Mouse (Mus musculus): ENCODE data around the gene Sbno2.

Gene Sbno2

GRCm38 (mm10) chr10:80123932-80124562 lies 18.7 kb upstream of the Sbno2 start:
- DNase-seq (ENCODE audit: low read depth): no peak

- no peak for DNase-seq (ENCODE audit: low read depth)
Measured at GRCm38 (mm10) chr10:80121639-80122038, 16.3 kb upstream of the Sbno2 start.

GRCm38 (mm10) chr10:80120146-80120545 lies 14.8 kb upstream of the Sbno2 start:
- no peak for DNase-seq (ENCODE audit: low read depth)

GRCm38 (mm10) chr10:80118552-80118951 lies 13.2 kb upstream of the Sbno2 start:
- no peak for DNase-seq (ENCODE audit: low read depth)

- DNase-seq (ENCODE audit: low read depth): no peak
Measured at GRCm38 (mm10) chr10:80117736-80118135, 12.4 kb upstream of the Sbno2 start.

- no peak for DNase-seq (ENCODE audit: low read depth)
Measured at GRCm38 (mm10) chr10:80116927-80117691, 11.7 kb upstream of the Sbno2 start.

GRCm38 (mm10) chr10:80116563-80116926 lies 11.2 kb upstream of the Sbno2 start:
- DNase-seq (ENCODE audit: low read depth): no peak

GRCm38 (mm10) chr10:80115944-80116335 lies 10.6 kb upstream of the Sbno2 start:
- no peak for DNase-seq (ENCODE audit: low read depth)

- peak; percentile 100 for DNase-seq (ENCODE audit: low read depth)
Measured at GRCm38 (mm10) chr10:80115290-80115943, 10.0 kb upstream of the Sbno2 start, which contains the start of gene Stk11. Stk11 (plus strand) TSS chr10:80115803.

GRCm38 (mm10) chr10:80114341-80115284 lies 9.2 kb upstream of the Sbno2 start:
- peak; percentile 92 for DNase-seq (ENCODE audit: low read depth)

GRCm38 (mm10) chr10:80107678-80108077 lies 2.3 kb upstream of the Sbno2 start:
- no peak for DNase-seq (ENCODE audit: low read depth)

- DNase-seq (ENCODE audit: low read depth): no peak
Measured at GRCm38 (mm10) chr10:80105926-80106325, 555 bp upstream of the Sbno2 start.

- DNase-seq (ENCODE audit: low read depth): no peak
Measured at GRCm38 (mm10) chr10:80104181-80104580, 1.2 kb downstream of the Sbno2 start.

- no peak for DNase-seq (ENCODE audit: low read depth)
Measured at GRCm38 (mm10) chr10:80103032-80103431, 2.3 kb downstream of the Sbno2 start.

GRCm38 (mm10) chr10:80102216-80102915 lies 3.0 kb downstream of the Sbno2 start:
- peak; percentile 73 for DNase-seq (ENCODE audit: low read depth)

- DNase-seq (ENCODE audit: low read depth): no peak
Measured at GRCm38 (mm10) chr10:80100982-80101381, 4.4 kb downstream of the Sbno2 start.

GRCm38 (mm10) chr10:80098630-80099029 lies 6.7 kb downstream of the Sbno2 start:
- DNase-seq (ENCODE audit: low read depth): no peak

- DNase-seq (ENCODE audit: low read depth): no peak
Measured at GRCm38 (mm10) chr10:80097275-80097674, 8.1 kb downstream of the Sbno2 start.

GRCm38 (mm10) chr10:80095547-80095946 lies 9.8 kb downstream of the Sbno2 start:
- DNase-seq (ENCODE audit: low read depth): no peak

- DNase-seq (ENCODE audit: low read depth): no peak
Measured at GRCm38 (mm10) chr10:80094684-80095083, 10.7 kb downstream of the Sbno2 start.

- no peak for DNase-seq (ENCODE audit: low read depth)
Measured at GRCm38 (mm10) chr10:80094085-80094484, 11.3 kb downstream of the Sbno2 start.

Data from c-Kit-positive CD71-negative TER-119-negative erythroid progenitor cells, embryonic 14.5 days (primary cell).